Mouse (Mus musculus): ENCODE measurements at regions not wholly inside any gene's neighbourhood (a gene's known extent, or its start where the extent isn't known, plus 50 kb on each side); places are given as distances from the start of the nearest gene placed in this dataset.

DNA sequence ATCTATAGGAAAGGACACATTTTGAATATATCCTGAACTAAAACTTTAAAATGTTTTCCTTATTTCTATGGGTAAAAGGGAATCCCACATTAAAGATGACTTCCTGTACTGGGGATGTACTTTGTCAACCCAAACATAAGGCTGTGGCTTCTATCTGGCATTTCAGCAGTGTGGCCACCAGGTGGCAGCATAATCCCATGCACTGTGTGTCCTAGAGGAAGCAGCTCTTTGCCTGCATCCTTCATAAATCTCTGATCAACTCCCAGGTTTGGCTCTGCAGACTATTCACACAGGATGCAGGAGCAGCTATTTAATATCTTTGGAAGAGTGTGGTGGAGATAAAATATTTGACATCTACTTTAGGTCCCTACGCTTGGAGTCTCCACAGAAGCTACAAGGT, 59.1 kb downstream of the Bmp15 start:
- H3K36me3 ChIP-seq: no peaks in the 10 kb centered on the region
- no peak overlapping the region for H3K27ac ChIP-seq
- no peak overlapping the region for H3K4me3 ChIP-seq
- H3K9me3 ChIP-seq: no peaks in the 10 kb centered on the region
- H3K4me1 ChIP-seq: no peaks in the 10 kb centered on the region
- 73% methylated on average over 1 of the region's 1 CpGs for WGBS
- H3K4me2 ChIP-seq (replicated peaks): no peak overlapping the region
- peak; percentile 79; the same call in 1 of the 2 replicates for ATAC-seq (ENCODE audit: low FRiP score, low read depth)
- H3K27me3 ChIP-seq (replicated peaks): no peaks in the 10 kb centered on the region
- H3K9ac ChIP-seq: no peak overlapping the region

DNA sequence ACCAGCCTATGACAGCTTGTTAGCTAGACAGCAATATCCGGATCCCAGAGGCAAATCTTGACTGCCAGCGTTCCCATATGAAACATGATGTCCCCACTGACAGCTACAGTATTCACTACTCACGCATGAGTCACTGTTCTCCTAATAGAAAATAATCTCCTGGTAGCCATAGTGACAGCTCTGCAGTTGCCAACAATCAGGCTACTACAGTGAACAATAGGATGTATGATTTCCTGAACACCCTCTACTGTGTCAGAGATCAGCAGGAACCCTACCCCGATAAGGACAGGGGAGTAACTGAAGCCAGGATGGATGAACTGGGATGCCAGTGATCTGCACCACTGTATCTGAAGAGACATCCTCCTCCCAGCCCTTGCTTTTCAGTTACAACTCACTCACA, 62.0 kb downstream of the Bmp15 start:
- H3K36me3 ChIP-seq: no peaks in the 10 kb centered on the region
- WGBS: 80% methylated on average over 4 of the region's 4 CpGs
- H3K4me3 ChIP-seq: no peak overlapping the region
- ATAC-seq (ENCODE audit: low FRiP score, low read depth): no peak
- no peaks in the 10 kb centered on the region for H3K9me3 ChIP-seq
- H3K4me1 ChIP-seq: no peaks in the 10 kb centered on the region
- H3K27ac ChIP-seq: no peak overlapping the region
- no peak overlapping the region for H3K9ac ChIP-seq
- no peaks in the 10 kb centered on the region for H3K27me3 ChIP-seq (replicated peaks)
- H3K4me2 ChIP-seq (replicated peaks): no peak overlapping the region

GRCm38 (mm10) chrX:6254058-6254457, 66.5 kb downstream of the Bmp15 start:
- no peak for ATAC-seq (ENCODE audit: low FRiP score, low read depth)
- no peak overlapping the region for H3K27ac ChIP-seq
- H3K27me3 ChIP-seq (replicated peaks): no peaks in the 10 kb centered on the region
- no peak overlapping the region for H3K4me2 ChIP-seq (replicated peaks)
- no peak overlapping the region for H3K9ac ChIP-seq
- H3K4me3 ChIP-seq: no peak overlapping the region
- H3K36me3 ChIP-seq: no peaks in the 10 kb centered on the region
- H3K4me1 ChIP-seq: no peaks in the 10 kb centered on the region
- no peaks in the 10 kb centered on the region for H3K9me3 ChIP-seq

GRCm38 (mm10) chrX:6252873-6253272, 67.6 kb downstream of the Bmp15 start:
- no peak overlapping the region for H3K4me2 ChIP-seq (replicated peaks)
- no peak for ATAC-seq (ENCODE audit: low FRiP score, low read depth)
- no peaks in the 10 kb centered on the region for H3K36me3 ChIP-seq
- H3K4me1 ChIP-seq: no peaks in the 10 kb centered on the region
- H3K9me3 ChIP-seq: no peaks in the 10 kb centered on the region
- WGBS: 60% methylated on average over 2 of the region's 2 CpGs
- no peak overlapping the region for H3K4me3 ChIP-seq
- no peak overlapping the region for H3K9ac ChIP-seq
- no peaks in the 10 kb centered on the region for H3K27me3 ChIP-seq (replicated peaks)
- no peak overlapping the region for H3K27ac ChIP-seq
